Mouse (Mus musculus) megakaryocyte, embryonic 14.5 days (primary cell): ENCODE data around the gene Zic4.

Source experiments
- FLI1 ChIP-seq: IDR thresholded peaks from 2 replicates; pipeline ENCODE4 v1.6.1; 2012; ENCODE audit warnings: low read length, inconsistent platforms, mixed read lengths
- GATA1 ChIP-seq: IDR thresholded peaks from 3 replicates; pipeline ENCODE4 v1.6.1; 2012; ENCODE audit warnings: mixed read lengths, low read length, inconsistent platforms, borderline replicate concordance

GRCm38 (mm10) chr9:91364971-91365501 lies 2.8 kb downstream of the Zic4 start:
- TF ChIP-seq GATA1 (no peak), FLI1 (no peak)
